Mouse (Mus musculus) liver, embryonic 12.5 days (tissue): Measurements from ENCODE around the gene Efna5. TPM values are rescaled to one million over a fixed set of nuclear protein-coding genes. Genes with fewer than 3 reads are reported as not detected.

ENCODE experiments used
- ATAC-seq: fragments of 200-750 bp; cut with Nextera tagmentation; 2 replicates; pipeline ENCODE4 v1.8.0; 2017; ENCODE audit warnings: moderate number of reproducible peaks, mild to moderate bottlenecking, moderate library complexity
- H3K27ac ChIP-seq: fragments of 300-500 bp; sonication (generic); 2 replicates; pipeline ENCODE4 v1.5.1; 2016; ENCODE audit warnings: mild to moderate bottlenecking
- H3K27me3 ChIP-seq: fragments of 300-500 bp; sonication (generic); replicated peaks from 2 replicates; pipeline ENCODE4 v1.6.1; 2016; ENCODE audit warnings: mild to moderate bottlenecking, moderate library complexity
- H3K36me3 ChIP-seq: fragments of 300-500 bp; sonication (generic); 2 replicates; pipeline ENCODE4 v1.6.1; 2016; ENCODE audit warnings: mild to moderate bottlenecking, moderate library complexity
- H3K4me1 ChIP-seq: fragments of 300-500 bp; sonication (generic); 2 replicates; pipeline ENCODE4 v1.6.1; 2016
- H3K4me2 ChIP-seq: fragments of 300-500 bp; sonication (generic); 2 replicates; pipeline ENCODE4 v1.6.1; 2016; ENCODE audit warnings: mild to moderate bottlenecking, moderate library complexity
- H3K4me3 ChIP-seq: fragments of 300-500 bp; sonication (generic); 2 replicates; pipeline ENCODE4 v1.5.1; 2016; ENCODE audit warnings: mild to moderate bottlenecking, moderate library complexity
- H3K9ac ChIP-seq: fragments of 300-500 bp; sonication (generic); 2 replicates; pipeline ENCODE4 v1.6.1; 2016; ENCODE audit warnings: mild to moderate bottlenecking, moderate library complexity
- H3K9me3 ChIP-seq: fragments of 300-500 bp; sonication (generic); replicated peaks from 2 replicates; pipeline ENCODE4 v1.6.1; 2016; ENCODE audit warnings: mild to moderate bottlenecking, moderate library complexity
- WGBS: fragments of 180-500 bp; shearing (Covaris S2); methylation state at CpG from one replicate; pipeline ENCODE4 v1.1.7; 2016; ENCODE audit not compliant: insufficient replicate concordance; 5-methylcytosine and 5-hydroxymethylcytosine counted together
- polyA plus RNA-seq: library from polyadenylated mRNA; unstranded; fragments of >200 nt; fragmentation: Nextera tagmentation; extraction: Ambion mirVana; gene quantifications from 2 replicates; pipeline ENCODE4 v1.2.1, GENCODE M21; 2016

Efna5 gene
- polyA plus RNA-seq, 1 experiment from 2014 or later = 4.4 TPM

DNA sequence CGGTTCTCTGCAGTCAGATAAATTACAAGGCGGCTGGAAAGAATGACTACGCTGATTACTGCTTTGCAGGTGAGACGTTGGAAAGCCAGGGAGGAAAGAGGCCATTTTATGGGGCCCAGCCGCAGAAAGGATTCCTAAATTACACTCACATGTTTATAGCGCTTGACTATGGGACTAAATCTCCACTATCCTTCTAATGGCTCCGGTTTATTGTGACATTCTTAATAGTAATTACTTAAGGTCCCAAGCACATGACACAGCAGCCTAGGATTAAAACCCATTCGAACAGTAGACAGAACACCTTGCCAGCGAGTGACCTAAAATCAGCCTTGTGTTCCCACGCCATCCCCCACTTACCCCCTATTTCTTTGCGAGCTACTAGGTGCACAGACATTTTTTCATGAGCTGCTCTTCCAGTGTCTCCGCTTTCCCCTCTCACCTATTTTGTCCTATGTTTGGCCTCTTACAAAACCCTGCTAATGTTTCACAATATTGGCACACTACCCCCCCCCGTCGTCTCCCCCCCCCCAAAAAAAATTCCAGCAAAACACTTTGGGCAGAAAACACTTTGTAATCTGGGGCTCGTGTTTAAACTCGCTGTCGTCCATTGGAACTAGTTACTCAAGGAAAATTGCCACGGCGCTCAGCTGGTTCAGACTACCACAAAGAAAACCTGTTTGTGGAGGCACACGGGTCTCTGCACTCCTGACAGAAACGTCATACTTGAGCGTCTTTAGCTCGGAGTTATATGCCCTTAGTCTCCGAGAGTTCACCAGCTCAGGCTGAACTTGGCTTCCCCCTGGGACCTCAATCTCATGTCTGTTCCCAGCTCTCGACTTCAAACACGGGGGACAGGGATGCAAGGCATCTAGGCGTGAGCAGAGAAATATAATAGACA, 96.6 kb downstream of the Efna5 start:
- no peak overlapping the region for H3K4me3 ChIP-seq
- 57% methylated on average over 27 of the region's 27 CpGs for WGBS

DNA sequence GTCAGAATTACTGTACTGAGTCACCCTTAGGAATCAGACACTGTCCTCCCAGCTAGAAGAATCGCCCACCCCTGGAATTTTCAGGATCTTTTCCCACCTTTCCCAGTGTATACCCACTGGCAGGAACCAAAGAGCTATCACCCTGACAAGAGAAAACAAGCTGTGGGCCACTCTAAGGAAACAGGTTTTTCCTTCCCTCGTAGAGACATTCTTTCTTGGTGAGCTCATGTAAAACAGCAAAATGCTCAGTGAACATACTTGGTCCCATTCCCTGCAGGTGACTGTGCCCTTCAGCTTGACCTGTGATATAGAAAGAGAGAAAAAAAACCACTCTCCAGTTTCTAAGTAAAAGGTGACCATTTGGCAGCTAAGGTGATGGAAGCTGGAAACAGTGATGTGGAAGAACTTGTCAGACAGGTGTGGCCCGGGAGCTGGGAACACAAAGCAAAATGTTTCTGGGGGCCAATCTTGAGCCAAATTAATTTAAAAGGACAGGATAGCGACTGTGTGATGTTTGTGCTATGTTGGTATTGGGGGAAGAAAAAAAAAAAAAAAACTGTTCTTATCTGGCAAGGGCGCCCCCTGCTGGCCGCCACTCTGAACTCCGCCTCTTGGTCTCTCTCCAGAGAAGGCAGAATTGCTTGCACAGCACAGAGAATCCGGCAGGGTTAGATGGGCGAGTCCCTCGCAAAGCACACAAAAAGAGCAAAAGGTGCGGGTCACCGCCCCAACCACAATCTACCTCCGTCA, 97.4 kb downstream of the Efna5 start:
- Histone ChIP-seq H3K27me3 (peaks cover 4% of the 10 kb centered on the region; the same call in 1 of the 2 replicates), H3K27ac (no peak overlapping the region), H3K4me2 (peak overlapping the region; percentile 31), H3K4me3 (no peak overlapping the region), H3K9ac (no peak overlapping the region), H3K36me3 (no peaks in the 10 kb centered on the region), H3K9me3 (no peaks in the 10 kb centered on the region), H3K4me1 (peaks cover 7% of the 10 kb centered on the region; the same call in 1 of the 2 replicates)
- WGBS = 11% methylated on average over 13 of the region's 13 CpGs
- peak; percentile 70 for ATAC-seq

More for the DNA sequence above, 96.6 kb downstream of the Efna5 start:
- ATAC-seq = 0 out of 2 replicates have a peak, but pooled peaks have one; percentile 40
- H3K4me2 ChIP-seq = peak overlapping the region; percentile 31
- H3K4me1 ChIP-seq = peaks cover 7% of the 10 kb centered on the region; the same call in 1 of the 2 replicates
- no peaks in the 10 kb centered on the region for H3K36me3 ChIP-seq
- no peaks in the 10 kb centered on the region for H3K9me3 ChIP-seq
- no peak overlapping the region for H3K27ac ChIP-seq
- H3K27me3 ChIP-seq = peaks cover 8% of the 10 kb centered on the region; the same call in 1 of the 2 replicates
- H3K9ac ChIP-seq = no peak overlapping the region

DNA sequence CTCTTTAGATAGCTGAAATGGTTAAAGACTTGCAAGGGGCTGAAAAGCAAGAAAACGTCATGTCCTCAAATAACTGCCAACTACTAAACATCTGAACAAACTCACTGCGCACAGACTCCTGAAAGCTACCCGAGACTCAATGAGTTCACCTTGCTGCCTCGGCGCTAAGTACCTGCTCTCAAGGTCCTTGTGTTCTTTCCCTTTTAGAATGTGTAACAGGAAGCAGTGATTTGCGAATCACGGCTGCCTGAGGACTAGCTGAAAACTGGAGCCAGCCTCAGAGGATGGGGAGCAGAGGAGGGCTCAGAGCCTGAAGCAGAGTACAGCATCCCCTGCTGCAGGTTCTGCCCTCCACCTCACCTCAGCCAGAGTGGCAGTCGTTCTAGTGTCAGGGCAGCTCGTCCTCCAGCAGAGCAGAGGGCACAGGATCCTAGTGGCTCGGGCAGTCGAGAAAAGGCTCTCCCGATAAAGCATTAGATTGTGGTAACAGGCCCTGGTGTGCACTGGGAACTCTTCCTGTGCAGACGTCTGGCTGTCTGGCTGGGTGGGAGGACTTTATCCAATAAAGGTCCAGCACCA, 98.2 kb downstream of the Efna5 start:
- H3K27ac ChIP-seq = no peak overlapping the region

DNA sequence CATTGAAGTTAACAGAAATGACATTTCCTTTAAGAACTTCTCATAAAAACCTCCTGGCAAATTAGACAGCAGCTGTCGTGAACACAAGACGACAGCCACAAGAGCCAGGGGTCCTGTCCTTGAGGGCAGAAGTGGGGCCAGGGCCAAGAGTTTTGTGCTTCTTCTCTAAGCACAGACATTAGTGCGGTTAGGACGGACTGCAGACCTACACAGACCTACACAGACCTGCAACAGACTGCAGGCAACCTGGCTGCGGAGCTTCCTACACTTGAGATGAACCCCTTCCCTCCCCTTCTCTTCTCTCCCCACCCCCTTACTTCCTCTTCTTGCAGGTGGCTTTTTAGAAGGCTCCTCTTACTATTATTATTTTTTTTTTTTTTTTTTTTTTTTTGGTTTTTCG, 100.0 kb downstream of the Efna5 start:
- no peaks in the 10 kb centered on the region for H3K27me3 ChIP-seq
- 66% methylated on average over 6 of the region's 6 CpGs for WGBS
- H3K36me3 ChIP-seq = no peaks in the 10 kb centered on the region
- no peak overlapping the region for H3K4me3 ChIP-seq
- no peak overlapping the region for H3K4me2 ChIP-seq
- H3K27ac ChIP-seq = no peak overlapping the region
- ATAC-seq = no peak
- H3K4me1 ChIP-seq = 0 out of 2 replicates have a peak, but pooled peaks cover 5% of the 10 kb centered on the region
- no peak overlapping the region for H3K9ac ChIP-seq
- no peaks in the 10 kb centered on the region for H3K9me3 ChIP-seq

More for the DNA sequence above, 98.2 kb downstream of the Efna5 start:
- no peak overlapping the region for H3K4me3 ChIP-seq
- H3K27me3 ChIP-seq = no peaks in the 10 kb centered on the region
- H3K4me1 ChIP-seq = 0 out of 2 replicates have a peak, but pooled peaks cover 5% of the 10 kb centered on the region
- no peak overlapping the region for H3K4me2 ChIP-seq
- ATAC-seq = 0 out of 2 replicates have a peak, but pooled peaks have one; percentile 13
- 49% methylated on average over 13 of the region's 13 CpGs for WGBS
- H3K36me3 ChIP-seq = no peaks in the 10 kb centered on the region
- H3K9me3 ChIP-seq = no peaks in the 10 kb centered on the region
- no peak overlapping the region for H3K9ac ChIP-seq

DNA sequence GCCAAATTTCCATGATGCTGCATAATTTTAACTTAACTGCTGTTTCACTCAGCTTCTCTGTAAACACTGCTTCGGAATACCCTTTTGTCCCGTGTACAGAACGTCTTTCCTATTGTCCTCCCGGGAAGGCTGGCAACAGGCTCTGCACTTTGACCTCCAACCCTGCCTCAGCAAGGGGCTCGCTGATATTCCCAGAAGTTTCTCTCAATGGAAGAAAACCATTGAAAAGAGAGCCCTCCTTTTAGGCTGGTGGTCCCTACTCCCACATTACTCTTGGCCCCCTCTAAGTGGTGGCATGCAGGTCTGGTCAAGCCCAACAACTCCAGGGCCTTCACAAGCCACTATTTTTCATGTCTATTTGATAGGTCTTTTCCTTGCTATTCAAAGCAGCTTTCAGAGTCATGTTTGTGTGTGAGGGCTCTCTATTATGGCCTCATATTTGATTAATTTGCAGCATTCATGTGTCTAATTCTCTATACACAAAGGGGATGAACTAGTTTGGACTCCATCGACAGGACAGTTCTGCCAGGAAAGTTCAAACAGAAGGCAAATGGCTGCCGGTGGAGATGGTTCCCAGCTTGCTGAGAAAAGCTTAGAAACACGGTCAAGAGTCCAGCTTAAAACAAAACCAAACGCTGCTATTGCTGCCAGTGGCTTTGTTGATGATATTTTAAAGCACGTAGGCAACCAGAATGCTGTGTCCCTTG, 103.1 kb downstream of the Efna5 start:
- no peaks in the 10 kb centered on the region for H3K27me3 ChIP-seq
- H3K9ac ChIP-seq = no peak overlapping the region
- no peak for ATAC-seq
- 64% methylated on average over 10 of the region's 10 CpGs for WGBS
- no peak overlapping the region for H3K27ac ChIP-seq
- no peaks in the 10 kb centered on the region for H3K4me1 ChIP-seq
- H3K4me3 ChIP-seq = no peak overlapping the region
- H3K36me3 ChIP-seq = no peaks in the 10 kb centered on the region
- H3K9me3 ChIP-seq = no peaks in the 10 kb centered on the region
- no peak overlapping the region for H3K4me2 ChIP-seq

DNA sequence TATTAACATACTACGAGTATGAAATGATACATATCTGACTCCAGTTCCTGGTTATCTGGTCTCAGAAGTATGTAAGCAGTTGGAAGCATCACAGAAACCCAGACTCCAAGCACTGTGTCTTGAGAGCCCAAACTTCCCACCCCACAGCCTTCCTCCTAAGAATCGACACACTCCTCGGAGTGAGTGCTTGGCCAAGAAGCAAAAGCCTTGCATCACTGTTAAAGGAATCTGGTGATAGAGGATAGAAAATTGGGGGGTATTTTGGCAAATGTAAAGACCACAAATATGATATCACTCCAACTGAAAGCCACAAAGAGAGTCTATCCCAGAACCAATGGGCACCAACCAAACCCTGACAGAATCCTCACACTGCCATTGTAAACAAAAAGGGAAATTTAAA, 104.4 kb downstream of the Efna5 start:
- H3K4me1 ChIP-seq = no peaks in the 10 kb centered on the region
- H3K4me2 ChIP-seq = no peak overlapping the region
- WGBS = 74% methylated on average over 3 of the region's 3 CpGs
- no peak overlapping the region for H3K9ac ChIP-seq
- H3K27ac ChIP-seq = no peak overlapping the region
- no peaks in the 10 kb centered on the region for H3K27me3 ChIP-seq
- no peak for ATAC-seq
- no peak overlapping the region for H3K4me3 ChIP-seq
- no peaks in the 10 kb centered on the region for H3K36me3 ChIP-seq
- no peaks in the 10 kb centered on the region for H3K9me3 ChIP-seq

DNA sequence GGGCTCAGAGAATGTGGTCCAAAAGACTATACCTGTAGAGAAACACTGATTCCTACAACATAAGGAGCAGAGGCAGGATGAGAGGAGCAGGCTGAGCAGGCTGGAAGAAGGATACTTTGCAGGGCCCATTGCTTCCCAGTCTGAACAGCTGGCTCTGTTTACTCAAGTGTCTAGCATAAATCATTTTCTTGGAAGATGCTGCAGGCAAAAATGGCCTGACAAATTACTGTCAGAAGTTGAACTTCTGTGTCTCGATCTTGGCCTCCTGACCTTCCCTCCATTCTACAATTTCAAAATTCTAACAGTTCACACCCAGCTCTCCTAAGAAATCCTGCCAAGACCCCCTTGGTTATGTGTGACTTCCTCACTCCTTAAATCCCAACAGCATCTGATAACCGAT, 105.1 kb downstream of the Efna5 start:
- no peak overlapping the region for H3K27ac ChIP-seq
- no peak for ATAC-seq
- H3K4me2 ChIP-seq = no peak overlapping the region
- H3K4me1 ChIP-seq = no peaks in the 10 kb centered on the region
- no peaks in the 10 kb centered on the region for H3K36me3 ChIP-seq
- H3K4me3 ChIP-seq = no peak overlapping the region
- H3K27me3 ChIP-seq = no peaks in the 10 kb centered on the region
- H3K9me3 ChIP-seq = no peaks in the 10 kb centered on the region
- WGBS = 66% methylated on average over 2 of the region's 2 CpGs
- H3K9ac ChIP-seq = no peak overlapping the region

DNA sequence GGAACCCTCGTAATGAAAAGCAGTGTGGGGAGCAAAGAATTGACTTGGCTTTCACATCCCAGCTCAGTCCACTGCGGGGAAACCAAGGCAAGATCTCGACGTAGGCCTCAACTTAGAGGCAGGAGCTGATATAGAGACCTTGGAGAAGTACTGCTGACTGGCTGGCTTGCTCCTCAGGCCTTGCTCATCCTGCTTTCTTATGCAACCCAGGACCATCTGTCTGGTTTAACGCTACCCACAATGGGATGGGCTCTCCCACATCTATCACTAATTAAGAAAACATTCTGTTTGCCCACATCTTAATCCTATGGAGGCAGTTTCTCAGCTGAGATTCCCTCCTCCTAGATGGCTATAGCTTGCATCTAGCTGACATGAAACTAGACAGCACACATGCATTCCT, 105.7 kb downstream of the Efna5 start:
- H3K9me3 ChIP-seq = no peaks in the 10 kb centered on the region
- H3K27me3 ChIP-seq = no peaks in the 10 kb centered on the region
- H3K4me1 ChIP-seq = no peaks in the 10 kb centered on the region
- H3K27ac ChIP-seq = no peak overlapping the region
- H3K36me3 ChIP-seq = no peaks in the 10 kb centered on the region
- no peak overlapping the region for H3K4me2 ChIP-seq
- H3K9ac ChIP-seq = no peak overlapping the region
- H3K4me3 ChIP-seq = no peak overlapping the region
- 67% methylated on average over 5 of the region's 5 CpGs for WGBS
- ATAC-seq = no peak

DNA sequence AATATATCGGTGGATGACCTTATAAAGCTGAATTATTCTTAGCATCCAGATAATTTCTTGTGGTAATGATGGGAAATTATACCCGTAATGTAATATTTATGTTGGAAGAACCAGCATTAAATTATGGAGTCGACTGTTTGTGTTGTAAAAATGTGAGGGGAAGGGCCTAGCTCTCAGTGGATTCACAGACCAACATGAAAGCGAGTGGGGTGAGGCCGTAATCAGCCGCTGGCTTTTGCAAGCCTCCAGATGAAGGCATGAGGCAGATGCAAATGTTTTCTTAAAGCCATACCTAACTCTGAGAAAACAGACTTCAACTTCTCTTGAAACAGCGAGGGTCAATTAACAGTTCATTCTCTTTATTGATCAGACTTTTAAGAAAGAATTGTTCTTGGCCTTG, 106.4 kb downstream of the Efna5 start:
- Histone ChIP-seq H3K36me3 (no peaks in the 10 kb centered on the region), H3K27me3 (no peaks in the 10 kb centered on the region), H3K4me1 (no peaks in the 10 kb centered on the region), H3K9ac (no peak overlapping the region), H3K27ac (no peak overlapping the region), H3K9me3 (no peaks in the 10 kb centered on the region), H3K4me2 (no peak overlapping the region), H3K4me3 (no peak overlapping the region)
- WGBS = 81% methylated on average over 7 of the region's 7 CpGs
- ATAC-seq = no peak

DNA sequence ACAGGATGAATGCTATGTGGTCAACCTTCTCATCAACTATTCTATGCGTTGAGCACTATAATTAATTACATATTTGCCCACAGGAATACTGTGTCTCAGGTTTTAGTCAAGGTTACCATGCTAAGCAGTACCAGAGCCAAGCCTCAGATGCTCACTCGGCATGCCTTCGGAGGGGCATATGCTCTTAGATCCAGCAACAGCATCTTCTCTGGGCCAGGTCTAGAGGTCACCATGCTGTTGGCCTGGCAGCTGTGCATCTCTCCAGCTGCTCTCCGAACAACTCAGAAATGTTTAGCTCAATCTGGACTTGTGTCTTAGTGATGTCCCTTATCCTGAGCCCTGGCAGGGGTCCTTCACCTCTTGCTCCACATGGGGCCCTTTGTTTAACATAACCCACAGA, 114.4 kb downstream of the Efna5 start:
- Histone ChIP-seq H3K27ac (no peak overlapping the region), H3K4me2 (no peak overlapping the region), H3K4me3 (no peak overlapping the region), H3K9me3 (no peaks in the 10 kb centered on the region), H3K36me3 (no peaks in the 10 kb centered on the region), H3K4me1 (no peaks in the 10 kb centered on the region), H3K9ac (no peak overlapping the region), H3K27me3 (no peaks in the 10 kb centered on the region)
- no peak for ATAC-seq
- 72% methylated on average over 4 of the region's 4 CpGs for WGBS

DNA sequence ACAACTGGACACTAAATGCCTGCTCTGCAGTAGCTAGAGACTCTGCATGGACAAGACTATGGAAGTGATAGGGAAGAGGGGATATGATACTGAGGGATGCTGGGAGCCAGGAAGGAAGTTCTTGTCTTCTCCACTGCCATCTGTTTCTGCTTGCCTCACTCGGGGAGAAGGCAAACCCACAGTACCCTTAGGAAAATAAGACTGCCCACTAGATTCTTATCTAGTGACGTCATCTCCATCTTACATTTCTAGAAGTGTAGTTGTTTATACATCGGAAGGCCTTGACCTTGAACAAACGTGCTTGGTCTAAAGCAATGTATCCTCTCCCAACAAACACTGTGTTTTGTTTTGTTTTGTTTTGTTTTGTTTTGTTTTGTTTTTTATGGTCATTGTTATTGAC, 116.0 kb downstream of the Efna5 start:
- no peaks in the 10 kb centered on the region for H3K4me1 ChIP-seq
- H3K36me3 ChIP-seq = no peaks in the 10 kb centered on the region
- H3K9ac ChIP-seq = no peak overlapping the region
- H3K4me3 ChIP-seq = no peak overlapping the region
- no peaks in the 10 kb centered on the region for H3K27me3 ChIP-seq
- ATAC-seq = no peak
- no peak overlapping the region for H3K27ac ChIP-seq
- WGBS = 49% methylated on average over 4 of the region's 4 CpGs
- H3K4me2 ChIP-seq = no peak overlapping the region
- H3K9me3 ChIP-seq = no peaks in the 10 kb centered on the region
